Mouse (Mus musculus) leukemia stem cell, adult 10-12 weeks (primary cell): ENCODE data around the gene Ifne. TPM values are rescaled to one million over a fixed set of nuclear protein-coding genes. Genes with fewer than 3 reads are reported as not detected.

Source experiments
- polyA plus RNA-seq: library from polyadenylated mRNA; stranded (reverse); fragments of >175 nt; gene quantifications from 2 replicates; pipeline ENCODE4 v1.2.3, GENCODE M21; 2012; ENCODE audit warnings: low replicate concordance

Ifne gene
- not detected in 2 replicates for polyA plus RNA-seq

GRCm38 (mm10) chr4:88880101-88880500 is at the start of gene Ifne:
TSS of gene Ifne (minus strand) at chr4:88880201.

GRCm38 (mm10) chr4:88849698-88850097 is 30.3 kb downstream of the Ifne start, which contains the start of gene Ifna1:
TSS of gene Ifna1 (plus strand) at chr4:88850087.

GRCm38 (mm10) chr4:88841438-88841911 is 38.5 kb downstream of the Ifne start, which contains the start of gene Ifna4:
TSS of gene Ifna4 (plus strand) at chr4:88841861.

GRCm38 (mm10) chr4:88835225-88835624 is 44.8 kb downstream of the Ifne start, which contains the start of gene Ifna5:
TSS of gene Ifna5 (plus strand) at chr4:88835525.

Other genes with a start within 250 kb of the Ifne start
- not detected in 2 replicates for gene C87499, start 245.8 kb downstream of the Ifne start, polyA plus RNA-seq
- not detected in 2 replicates for gene Ifna13, start 235.7 kb downstream of the Ifne start, polyA plus RNA-seq
- not detected in 2 replicates for gene Ifna16, start 203.3 kb downstream of the Ifne start, polyA plus RNA-seq
- not detected in 2 replicates for gene Ifna2, start 196.3 kb downstream of the Ifne start, polyA plus RNA-seq
- gene Ifnab, start 188.8 kb downstream of the Ifne start, polyA plus RNA-seq = not detected in 2 replicates
- not detected in 2 replicates for gene Gm26566, start 158.4 kb downstream of the Ifne start, polyA plus RNA-seq
- 5.7 and 6.4 TPM in 2 replicates for gene Klhl9, start 157.7 kb downstream of the Ifne start, polyA plus RNA-seq
- gene Gm13271, start 125.3 kb downstream of the Ifne start, polyA plus RNA-seq = not detected in 2 replicates
- gene Gm13283, start 120.1 kb downstream of the Ifne start, polyA plus RNA-seq = not detected in 2 replicates
- not detected in 2 replicates for gene Gm13290, start 106.4 kb downstream of the Ifne start, polyA plus RNA-seq
- gene Gm13289, start 103.3 kb downstream of the Ifne start, polyA plus RNA-seq = not detected in 2 replicates
- gene Gm13272, start 100.4 kb downstream of the Ifne start, polyA plus RNA-seq = not detected in 2 replicates
- gene Ifnz, start 98.1 kb downstream of the Ifne start, polyA plus RNA-seq = not detected in 2 replicates
- gene Gm13276, start 94.5 kb downstream of the Ifne start, polyA plus RNA-seq = not detected in 2 replicates
- not detected in 2 replicates for gene Gm13277, start 91.6 kb downstream of the Ifne start, polyA plus RNA-seq
- gene Gm13278, start 88.7 kb downstream of the Ifne start, polyA plus RNA-seq = not detected in 2 replicates
- not detected in 2 replicates for gene Gm13275, start 85.7 kb downstream of the Ifne start, polyA plus RNA-seq
- gene Gm13279, start 82.8 kb downstream of the Ifne start, polyA plus RNA-seq = not detected in 2 replicates
- gene Gm13285, start 80.5 kb downstream of the Ifne start, polyA plus RNA-seq = not detected in 2 replicates
- gene Gm13287, start 76.9 kb downstream of the Ifne start, polyA plus RNA-seq = not detected in 2 replicates
- not detected in 2 replicates for gene Gm13288, start 74.7 kb downstream of the Ifne start, polyA plus RNA-seq
- not detected in 2 replicates for gene Ifna7, start 64.0 kb downstream of the Ifne start, polyA plus RNA-seq
- not detected in 2 replicates for gene Ifna11, start 60.2 kb downstream of the Ifne start, polyA plus RNA-seq
- gene Ifna6, start 52.8 kb downstream of the Ifne start, polyA plus RNA-seq = not detected in 2 replicates
- not detected in 2 replicates for gene Ifna5, start 44.7 kb downstream of the Ifne start, polyA plus RNA-seq
- gene Ifna4, start 38.3 kb downstream of the Ifne start, polyA plus RNA-seq = not detected in 2 replicates
- gene Ifna1, start 30.1 kb downstream of the Ifne start, polyA plus RNA-seq = not detected in 2 replicates